Mouse (Mus musculus): ENCODE results near the gene Tbc1d10c. TPM values are rescaled to one million over a fixed set of nuclear protein-coding genes. Genes with fewer than 3 reads are reported as not detected.
A peak's percentile ranks its signal among the peaks of the same experiment; 100 is the strongest.

The Tbc1d10c gene
- polyA plus RNA-seq, 1 experiment: 21.9 TPM

GRCm38 (mm10) chr19:4169810-4170209 is 21.3 kb downstream of the Tbc1d10c start:
- Histone ChIP-seq H3K4me1 (ENCODE audit: control insufficient read depth, insufficient read depth, insufficient read length, low read length) (peaks cover 7% of the 10 kb centered on the region), H3K36me3 (ENCODE audit: control insufficient read depth, insufficient read depth, low read length) (no peaks in the 10 kb centered on the region), H3K27ac (ENCODE audit: insufficient read depth, low read depth, low read length) (peak overlapping the region; percentile 72), H3K4me3 (ENCODE audit: low read depth, low read length) (peak overlapping the region; percentile 70), H3K27me3 (ENCODE audit: control insufficient read depth, insufficient read depth, low read length) (no peaks in the 10 kb centered on the region)
- TF ChIP-seq CTCF (IDR thresholded peaks at IDR 0.05; ENCODE audit: extremely low read depth, insufficient read length, insufficient replicate concordance, low read depth, low read length) (no peak), POLR2A (IDR thresholded peaks at IDR 0.05; ENCODE audit: low read depth, low read length) (no peak)
- 4% methylated on average over 27 of the region's 27 CpGs for whole genome bisulfite sequencing

- Histone ChIP-seq H3K4me3 (ENCODE audit: low read depth, low read length) (peak overlapping the region; percentile 70), H3K27me3 (ENCODE audit: control insufficient read depth, insufficient read depth, low read length) (no peaks in the 10 kb centered on the region), H3K4me1 (ENCODE audit: control insufficient read depth, insufficient read depth, insufficient read length, low read length) (peaks cover 7% of the 10 kb centered on the region), H3K36me3 (ENCODE audit: control insufficient read depth, insufficient read depth, low read length) (no peaks in the 10 kb centered on the region), H3K27ac (ENCODE audit: insufficient read depth, low read depth, low read length) (peak overlapping the region; percentile 72)
- TF ChIP-seq POLR2A (IDR thresholded peaks at IDR 0.05; ENCODE audit: low read depth, low read length) (peak; percentile 92), CTCF (IDR thresholded peaks at IDR 0.05; ENCODE audit: extremely low read depth, insufficient read length, insufficient replicate concordance, low read depth, low read length) (peak; percentile 83)
- under 1% methylated on average over 43 of the region's 43 CpGs for WGBS
Measured at GRCm38 (mm10) chr19:4169378-4169784, 21.7 kb downstream of the Tbc1d10c start.

DNA sequence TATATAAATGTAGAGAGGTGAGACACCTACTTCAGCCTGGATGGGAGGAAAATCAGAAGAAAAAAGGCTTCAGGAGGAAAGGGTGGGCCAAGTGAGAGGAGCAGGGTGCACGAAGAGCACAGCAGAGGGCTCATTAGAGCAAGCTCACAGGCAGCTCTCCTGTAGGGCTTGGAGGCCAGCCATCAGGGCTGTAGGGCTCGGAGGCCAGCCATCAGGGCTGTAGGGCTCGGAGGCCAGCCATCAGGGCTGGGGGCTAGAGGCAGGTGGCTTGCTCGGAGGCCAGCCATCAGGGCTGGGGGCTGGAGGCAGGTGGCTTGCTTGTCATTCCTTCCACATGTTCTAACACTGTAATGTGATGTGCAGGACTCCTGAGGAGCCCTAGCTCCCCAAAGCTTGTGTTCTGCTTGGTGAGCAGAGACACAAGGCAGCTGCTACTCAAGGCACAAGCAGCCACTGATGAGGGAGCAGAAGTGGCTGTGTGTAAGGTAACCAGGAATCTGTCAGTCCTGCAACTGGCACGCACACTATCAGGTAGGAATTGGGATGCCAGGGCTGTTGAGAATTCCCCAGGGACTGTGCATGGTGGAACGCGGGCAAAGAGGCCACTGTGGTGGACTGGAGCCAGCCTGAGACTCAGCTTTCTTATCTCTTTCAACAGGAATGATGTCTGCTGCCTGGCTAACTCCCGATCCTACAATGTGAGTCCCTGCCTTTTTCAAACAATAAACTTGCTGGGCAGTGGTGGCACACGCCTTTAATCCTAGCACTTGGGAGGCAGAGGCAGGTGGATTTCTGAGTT is 24.2 kb downstream of the Tbc1d10c start:
- 70% methylated on average over 9 of the region's 9 CpGs for WGBS
- Histone ChIP-seq H3K36me3 (ENCODE audit: control insufficient read depth, insufficient read depth, low read length) (no peaks in the 10 kb centered on the region), H3K27ac (ENCODE audit: insufficient read depth, low read depth, low read length) (no peak overlapping the region), H3K27me3 (ENCODE audit: control insufficient read depth, insufficient read depth, low read length) (no peaks in the 10 kb centered on the region), H3K4me1 (ENCODE audit: control insufficient read depth, insufficient read depth, insufficient read length, low read length) (peaks cover 15% of the 10 kb centered on the region), H3K4me3 (ENCODE audit: low read depth, low read length) (no peak overlapping the region)
- TF ChIP-seq POLR2A (IDR thresholded peaks at IDR 0.05; ENCODE audit: low read depth, low read length): no peak
- no peak for TF ChIP-seq CTCF (IDR thresholded peaks at IDR 0.05; ENCODE audit: extremely low read depth, insufficient read length, insufficient replicate concordance, low read depth, low read length)

- WGBS: 75% methylated on average over 2 of the region's 2 CpGs
- H3K36me3 ChIP-seq (ENCODE audit: control insufficient read depth, insufficient read depth, low read length): peaks cover 6% of the 10 kb centered on the region
- no peak overlapping the region for H3K27ac ChIP-seq (ENCODE audit: insufficient read depth, low read depth, low read length)
- TF ChIP-seq POLR2A (IDR thresholded peaks at IDR 0.05; ENCODE audit: low read depth, low read length): no peak
- no peak for TF ChIP-seq CTCF (IDR thresholded peaks at IDR 0.05; ENCODE audit: extremely low read depth, insufficient read length, insufficient replicate concordance, low read depth, low read length)
- H3K4me1 ChIP-seq (ENCODE audit: control insufficient read depth, insufficient read depth, insufficient read length, low read length): peaks cover 8% of the 10 kb centered on the region; the same call in 1 of the 2 replicates
- H3K4me3 ChIP-seq (ENCODE audit: low read depth, low read length): no peak overlapping the region
- H3K27me3 ChIP-seq (ENCODE audit: control insufficient read depth, insufficient read depth, low read length): no peaks in the 10 kb centered on the region
Measured at GRCm38 (mm10) chr19:4164721-4165120, 26.4 kb downstream of the Tbc1d10c start.

GRCm38 (mm10) chr19:4164100-4164499 is 27.0 kb downstream of the Tbc1d10c start:
- peaks cover 7% of the 10 kb centered on the region; the same call in 1 of the 2 replicates for H3K4me1 ChIP-seq (ENCODE audit: control insufficient read depth, insufficient read depth, insufficient read length, low read length)
- no peak for TF ChIP-seq CTCF (IDR thresholded peaks at IDR 0.05; ENCODE audit: extremely low read depth, insufficient read length, insufficient replicate concordance, low read depth, low read length)
- TF ChIP-seq POLR2A (IDR thresholded peaks at IDR 0.05; ENCODE audit: low read depth, low read length): no peak
- WGBS: 53% methylated on average over 3 of the region's 3 CpGs
- H3K27me3 ChIP-seq (ENCODE audit: control insufficient read depth, insufficient read depth, low read length): no peaks in the 10 kb centered on the region
- no peak overlapping the region for H3K4me3 ChIP-seq (ENCODE audit: low read depth, low read length)
- H3K27ac ChIP-seq (ENCODE audit: insufficient read depth, low read depth, low read length): no peak overlapping the region
- peaks cover 6% of the 10 kb centered on the region for H3K36me3 ChIP-seq (ENCODE audit: control insufficient read depth, insufficient read depth, low read length)

GRCm38 (mm10) chr19:4163543-4163887 is 27.6 kb downstream of the Tbc1d10c start:
- H3K36me3 ChIP-seq (ENCODE audit: control insufficient read depth, insufficient read depth, low read length): peaks cover 12% of the 10 kb centered on the region
- TF ChIP-seq CTCF (IDR thresholded peaks at IDR 0.05; ENCODE audit: extremely low read depth, insufficient read length, insufficient replicate concordance, low read depth, low read length): no peak
- TF ChIP-seq POLR2A (IDR thresholded peaks at IDR 0.05; ENCODE audit: low read depth, low read length): no peak
- no peaks in the 10 kb centered on the region for H3K27me3 ChIP-seq (ENCODE audit: control insufficient read depth, insufficient read depth, low read length)
- H3K4me3 ChIP-seq (ENCODE audit: low read depth, low read length): peak overlapping the region; percentile 86
- H3K4me1 ChIP-seq (ENCODE audit: control insufficient read depth, insufficient read depth, insufficient read length, low read length): peaks cover 7% of the 10 kb centered on the region; the same call in 1 of the 2 replicates
- WGBS: 28% methylated on average over 4 of the region's 4 CpGs
- H3K27ac ChIP-seq (ENCODE audit: insufficient read depth, low read depth, low read length): no peak overlapping the region

DNA sequence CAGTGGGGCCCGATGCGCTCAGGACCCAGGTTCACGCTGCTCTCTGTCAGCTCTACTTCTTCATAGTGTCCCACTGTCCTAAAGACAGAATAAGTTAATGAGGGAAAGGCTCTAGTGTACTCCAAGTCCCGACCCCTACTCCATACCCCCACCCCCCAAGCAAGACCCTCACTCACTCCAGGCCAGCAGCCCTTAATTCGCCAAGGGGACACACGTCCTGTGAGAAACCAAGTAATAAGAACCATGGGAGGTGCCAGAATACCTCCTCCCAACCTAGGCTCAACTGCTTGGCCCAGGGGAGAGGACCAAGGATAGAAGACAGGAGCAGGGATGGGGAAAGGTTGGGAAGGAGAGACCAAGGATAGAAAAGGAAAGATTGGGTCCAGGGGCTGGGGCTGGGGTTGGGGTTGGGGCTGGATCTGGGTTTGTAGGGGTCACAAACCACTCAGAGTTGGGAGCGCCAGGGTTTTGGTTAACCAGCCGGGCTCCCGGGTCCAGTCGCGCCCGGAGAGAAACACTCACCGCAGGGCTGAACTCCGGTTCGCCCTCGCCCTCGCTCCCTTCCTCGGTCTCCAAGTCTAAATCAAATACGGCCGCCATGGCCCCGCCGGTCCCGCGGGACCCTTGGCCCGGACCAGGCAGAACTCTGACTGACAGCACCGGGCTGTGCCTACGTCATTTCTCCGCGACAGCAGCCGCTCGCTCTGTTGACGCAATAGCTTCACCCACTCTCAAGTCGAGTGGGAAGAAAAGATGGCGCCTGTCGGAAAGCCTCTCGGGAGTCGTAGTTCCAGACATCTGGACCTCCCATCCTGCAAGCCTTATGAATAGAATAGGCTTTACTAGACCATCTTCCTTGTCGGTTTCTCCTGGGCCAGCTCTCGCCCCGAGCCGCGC is 28.2 kb downstream of the Tbc1d10c start, which contains the start of gene Rps6kb2:
Rps6kb2 (minus strand) TSS at position 709 of the 897 bp plus-strand sequence.
- Histone ChIP-seq H3K27ac (ENCODE audit: insufficient read depth, low read depth, low read length) (no peak within 1 kb of the TSS), H3K36me3 (ENCODE audit: control insufficient read depth, insufficient read depth, low read length) (peaks cover 17% of the 10 kb centered on the region), H3K27me3 (ENCODE audit: control insufficient read depth, insufficient read depth, low read length) (no peaks in the 10 kb centered on the region), H3K4me1 (ENCODE audit: control insufficient read depth, insufficient read depth, insufficient read length, low read length) (peaks cover 7% of the 10 kb centered on the region; the same call in 1 of the 2 replicates), H3K4me3 (ENCODE audit: low read depth, low read length) (peak within 1 kb of the TSS; percentile 86)
- TF ChIP-seq CTCF (IDR thresholded peaks at IDR 0.05; ENCODE audit: extremely low read depth, insufficient read length, insufficient replicate concordance, low read depth, low read length): no peak
- peak; percentile 34; the same call in 1 of the 2 replicates for TF ChIP-seq POLR2A (IDR thresholded peaks at IDR 0.05; ENCODE audit: low read depth, low read length)
- WGBS: 6% methylated on average over 42 of the region's 42 CpGs
